Mouse (Mus musculus) adipose tissue, adult 10 weeks (tissue): Measurements from ENCODE around the gene T2. TPM values are rescaled to one million over a fixed set of nuclear protein-coding genes. Genes with fewer than 3 reads are reported as not detected.

Experiments used
- polyA plus RNA-seq: library from polyadenylated mRNA; stranded (reverse); fragments of 350-450 nt; fragmentation: Illumina TruSeq; extraction: RNeasy Lipid Tissue Mini Kit (QIAGEN cat#74804); gene quantifications from one replicate; pipeline ENCODE4 v1.2.3, GENCODE M21; 2014; ENCODE audit warnings: low read depth, low replicate concordance

Gene T2
- 2.1 TPM for polyA plus RNA-seq

GRCm38 (mm10) chr17:8355692-8356091 lies at the start of gene T2:
Gene T2 (plus strand): TSS chr17:8355992.

GRCm38 (mm10) chr17:8310838-8311614 lies 44.8 kb upstream of the T2 start, which contains the start of gene Sft2d1:
Gene Sft2d1 (plus strand): TSS chr17:8311102.

GRCm38 (mm10) chr17:8337159-8337558 lies 18.6 kb upstream of the T2 start, which contains the start of gene Prr18:
Gene Prr18 (plus strand): TSS chr17:8337459.

GRCm38 (mm10) chr17:8433978-8434960 lies 78.5 kb downstream of the T2 start, which contains the start of gene T:
Gene T (plus strand): TSS chr17:8434423.

Other genes with a start within 250 kb of the T2 start
- 0.14 TPM for gene Gm49673, start 208.2 kb upstream of the T2 start, polyA plus RNA-seq
- 35.1 TPM for gene Rnaset2a, start 207.9 kb upstream of the T2 start, polyA plus RNA-seq
- 12.9 TPM for gene Fgfr1op, start 190.5 kb upstream of the T2 start, polyA plus RNA-seq
- gene Ccr6, start 119.9 kb upstream of the T2 start, polyA plus RNA-seq: not detected
- 238 TPM for gene Mpc1, start 73.1 kb upstream of the T2 start, polyA plus RNA-seq
- gene Sft2d1, start 44.9 kb upstream of the T2 start, polyA plus RNA-seq: 50.6 TPM
- 1.1 TPM for gene Prr18, start 18.5 kb upstream of the T2 start, polyA plus RNA-seq
- gene T, start 78.4 kb downstream of the T2 start, polyA plus RNA-seq: not detected
- 1.1 TPM for gene Pde10a, start 169.4 kb downstream of the T2 start, polyA plus RNA-seq
- not detected for gene Gm17087, start 211.0 kb downstream of the T2 start, polyA plus RNA-seq